Mouse (Mus musculus) thymus, postnatal 36 days (tissue): ENCODE results near the gene Primpol.

Experiments
- DNase-seq, 2 experiments: peaks; one replicate each; pipeline ENCODE4 v3.0.0; 2022; ENCODE audit warnings: mixed read lengths in 2 of 2

Primpol gene

GRCm38 (mm10) chr8:46551615-46552440 is 65.2 kb downstream of the Primpol start, which contains the start of gene Cenpu:
TSS of gene Cenpu (plus strand) at chr8:46552028.
- DNase-seq = peak; percentile 98 to 99

DNA sequence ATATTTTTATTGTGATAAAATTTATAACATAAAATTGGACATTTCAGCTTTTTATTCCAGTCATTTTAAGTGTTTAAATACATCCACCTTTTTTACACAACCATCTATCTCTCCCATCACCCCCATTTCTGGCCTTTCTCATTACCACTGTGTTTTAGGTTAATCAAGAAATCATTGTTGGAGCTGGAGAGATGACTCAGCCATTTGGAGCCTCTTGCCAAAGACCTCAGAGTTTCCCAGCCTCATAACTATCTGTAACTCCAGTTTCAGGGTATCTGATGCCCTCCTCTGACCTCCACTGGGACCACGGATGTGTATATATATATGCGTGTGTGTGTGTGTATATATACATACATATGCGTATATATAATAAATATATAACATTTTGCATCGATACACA is 66.0 kb downstream of the Primpol start:
- no peak for DNase-seq

DNA sequence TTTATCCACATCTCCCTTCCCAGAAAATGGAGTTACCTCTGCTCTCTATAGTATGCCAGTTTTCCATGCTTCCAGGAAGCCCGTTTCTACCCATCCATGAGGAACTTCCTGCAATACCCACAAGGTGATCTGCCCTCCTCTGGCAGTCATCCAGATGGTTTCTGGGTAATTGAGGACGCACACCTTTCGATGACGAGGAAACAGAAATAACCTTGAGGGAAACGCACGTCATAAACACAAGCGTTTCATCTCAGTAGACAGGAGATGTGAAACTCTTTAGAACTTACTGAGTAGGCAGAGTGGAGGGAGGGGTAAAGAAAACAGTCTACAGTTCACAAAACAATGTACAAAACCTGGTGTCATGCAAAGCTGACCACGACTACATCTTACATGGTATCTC is 67.0 kb downstream of the Primpol start:
- no peak for DNase-seq

GRCm38 (mm10) chr8:46547245-46547644 is 69.8 kb downstream of the Primpol start:
- no peak for DNase-seq

DNA sequence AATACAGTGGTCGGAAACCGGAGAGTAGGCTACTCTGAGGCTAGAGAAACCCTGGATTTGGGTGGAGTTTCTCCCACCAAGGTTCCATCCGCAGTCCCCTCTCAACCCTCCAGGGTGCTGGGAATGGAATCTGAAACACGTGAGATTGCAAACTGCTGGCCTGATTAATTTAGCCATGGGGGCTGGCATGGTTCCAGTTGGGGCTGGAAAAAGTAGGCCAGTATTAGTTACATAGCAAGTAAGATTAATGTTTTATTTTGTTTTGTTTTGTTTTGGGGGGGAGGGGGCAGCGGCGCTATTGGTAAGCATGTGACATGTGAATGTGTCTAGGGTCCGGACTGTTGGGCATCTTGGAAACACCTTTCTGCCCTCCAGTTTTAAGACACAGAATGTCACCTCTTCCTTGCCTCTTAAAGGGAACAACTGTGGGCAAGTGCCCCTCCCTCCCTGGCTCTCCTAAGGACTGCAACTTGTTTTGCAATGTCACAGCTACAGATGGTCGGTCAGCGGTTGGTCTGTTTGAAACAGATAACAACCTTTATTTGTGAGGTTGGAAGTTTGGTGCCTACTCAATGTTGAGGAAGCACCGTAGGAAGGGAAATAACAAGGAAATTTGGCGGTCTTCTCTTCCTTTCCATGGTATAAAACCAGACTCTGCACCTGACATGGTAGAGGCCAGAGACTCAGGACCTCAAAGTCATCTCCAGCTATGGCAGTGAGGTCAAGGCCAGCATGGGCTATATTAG is 70.4 kb downstream of the Primpol start:
- DNase-seq = no peak

GRCm38 (mm10) chr8:46545854-46546253 is 71.2 kb downstream of the Primpol start:
- DNase-seq = no peak

- no peak for DNase-seq
These were observed 73.3 kb downstream of the Primpol start for GRCm38 (mm10) chr8:46543662-46544061.

GRCm38 (mm10) chr8:46543191-46543590 is 73.8 kb downstream of the Primpol start:
- DNase-seq = peak; percentile 25 to 28

DNA sequence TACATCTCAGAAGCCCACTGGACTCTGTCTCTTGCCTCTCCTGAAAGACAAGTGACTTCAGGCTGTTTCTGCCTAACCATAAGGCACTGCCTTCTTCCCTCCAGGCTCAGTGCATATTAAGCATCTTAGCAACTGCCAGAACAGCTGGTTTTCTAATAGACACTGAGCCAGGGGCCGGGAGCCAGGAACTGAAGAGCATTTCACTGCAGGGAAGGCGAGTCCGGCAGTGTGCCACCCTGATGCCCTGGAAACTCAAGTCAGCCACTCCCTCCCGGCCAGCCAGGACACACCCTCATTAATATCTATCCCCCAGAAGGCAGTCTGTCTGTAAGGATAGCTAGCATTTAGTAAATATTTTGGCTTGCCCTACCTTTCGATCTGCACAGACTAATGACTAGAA is 77.3 kb downstream of the Primpol start:
- no peak for DNase-seq

DNA sequence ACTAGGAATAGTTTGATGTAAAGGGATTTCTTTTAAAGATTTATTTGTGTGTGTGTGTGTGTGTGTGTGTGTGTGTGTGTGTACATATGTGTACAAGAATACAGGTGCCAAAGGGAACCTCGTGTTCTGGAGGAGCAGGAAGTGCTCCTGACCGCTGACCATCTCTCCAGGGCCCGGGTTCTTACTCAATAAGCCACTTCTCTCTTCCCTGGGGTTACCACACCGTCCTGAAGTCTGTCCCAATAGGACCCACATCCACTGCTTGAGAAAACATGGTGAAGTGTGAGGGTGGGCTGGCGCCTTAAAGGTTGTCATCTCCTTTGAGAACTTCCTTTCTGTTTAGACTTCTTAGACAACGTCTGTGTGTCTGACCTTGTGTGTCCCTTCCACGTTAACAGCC is 83.1 kb downstream of the Primpol start:
- no peak for DNase-seq

GRCm38 (mm10) chr8:46530541-46530940 is 86.5 kb downstream of the Primpol start:
- no peak for DNase-seq

- DNase-seq = no peak
These were observed 87.5 kb downstream of the Primpol start for GRCm38 (mm10) chr8:46529508-46529907.

DNA sequence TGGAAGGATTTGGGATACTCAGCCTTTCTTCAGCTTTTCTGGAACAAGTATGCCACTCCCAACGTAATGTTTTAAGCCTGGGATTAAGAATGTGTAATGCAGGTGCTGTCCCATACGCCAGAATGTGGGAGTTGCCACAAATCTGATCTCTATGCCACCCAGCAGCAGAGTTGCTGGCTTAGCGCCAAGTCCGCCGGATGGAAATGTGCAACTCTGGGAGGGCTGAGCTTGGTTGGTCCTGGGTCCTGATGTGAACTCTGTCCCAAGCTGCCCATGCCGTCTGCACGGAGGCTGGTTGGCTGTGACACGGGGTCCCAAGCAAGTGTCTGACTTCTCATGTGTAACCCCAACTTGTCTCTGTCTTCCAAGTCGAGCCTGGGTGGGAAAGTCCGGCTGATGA is 90.2 kb downstream of the Primpol start:
- DNase-seq = no peak

DNA sequence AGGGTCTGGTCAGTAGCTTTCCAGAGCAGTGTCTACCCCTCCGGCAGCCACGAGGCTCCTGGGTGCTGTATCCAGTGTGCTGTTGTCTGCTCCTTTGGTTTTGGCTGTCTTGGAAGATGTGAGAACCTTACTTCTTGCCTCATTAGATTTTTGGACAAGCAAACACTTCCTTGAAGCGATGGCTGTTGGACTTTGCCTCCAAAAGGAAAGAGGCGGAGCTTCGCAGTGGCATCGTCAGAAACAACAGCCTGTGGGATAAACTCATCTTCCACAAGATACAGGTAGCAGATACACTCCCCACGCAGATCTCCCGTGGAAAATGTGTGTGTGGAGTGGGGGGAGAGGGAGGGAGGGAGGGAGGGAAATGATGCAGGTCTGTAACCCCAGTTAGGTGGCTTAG is 90.9 kb downstream of the Primpol start:
- no peak for DNase-seq
